Mouse (Mus musculus): Measurements from ENCODE around the gene Gm12184.
"Not testable (repeated sequence)": the region's sequence is repeated elsewhere in the genome, so short reads cannot be mapped to it uniquely, and the experiment has no call there.

The Gm12184 gene

GRCm38 (mm10) chr11:48846881-48847280 lies 20.4 kb upstream of the Gm12184 start:
- no peak for DNase-seq (ENCODE audit: low read depth, low spot score)

GRCm38 (mm10) chr11:48846362-48846761 lies 19.9 kb upstream of the Gm12184 start:
- DNase-seq (ENCODE audit: low read depth, low spot score), result not testable (repeated sequence)

- no peak for DNase-seq (ENCODE audit: low read depth, low spot score)
Measured at GRCm38 (mm10) chr11:48845244-48845815, 18.9 kb upstream of the Gm12184 start.

GRCm38 (mm10) chr11:48844309-48844708 lies 17.9 kb upstream of the Gm12184 start:
- DNase-seq (ENCODE audit: low read depth, low spot score), result no peak

- no peak for DNase-seq (ENCODE audit: low read depth, low spot score)
Measured at GRCm38 (mm10) chr11:48843202-48843601, 16.7 kb upstream of the Gm12184 start.

- no peak for DNase-seq (ENCODE audit: low read depth, low spot score)
Measured at GRCm38 (mm10) chr11:48842378-48842792, 15.9 kb upstream of the Gm12184 start.

GRCm38 (mm10) chr11:48841213-48841612 lies 14.8 kb upstream of the Gm12184 start:
- no peak for DNase-seq (ENCODE audit: low read depth, low spot score)

- DNase-seq (ENCODE audit: low read depth, low spot score), result no peak
Measured at GRCm38 (mm10) chr11:48840805-48841204, 14.3 kb upstream of the Gm12184 start.

- DNase-seq (ENCODE audit: low read depth, low spot score), result no peak
Measured at GRCm38 (mm10) chr11:48838879-48839680, 12.6 kb upstream of the Gm12184 start.

GRCm38 (mm10) chr11:48838181-48838797 lies 11.8 kb upstream of the Gm12184 start:
- DNase-seq (ENCODE audit: low read depth, low spot score), result no peak

GRCm38 (mm10) chr11:48837310-48838180 lies 11.1 kb upstream of the Gm12184 start:
- no peak for DNase-seq (ENCODE audit: low read depth, low spot score)

GRCm38 (mm10) chr11:48836990-48837309 lies 10.5 kb upstream of the Gm12184 start:
- DNase-seq (ENCODE audit: low read depth, low spot score), result no peak

GRCm38 (mm10) chr11:48835923-48836322 lies 9.5 kb upstream of the Gm12184 start:
- DNase-seq (ENCODE audit: low read depth, low spot score), result no peak

GRCm38 (mm10) chr11:48833731-48834639 lies 7.5 kb upstream of the Gm12184 start:
- no peak for DNase-seq (ENCODE audit: low read depth, low spot score)

- no peak for DNase-seq (ENCODE audit: low read depth, low spot score)
Measured at GRCm38 (mm10) chr11:48833078-48833730, 6.7 kb upstream of the Gm12184 start.

- DNase-seq (ENCODE audit: low read depth, low spot score), result no peak
Measured at GRCm38 (mm10) chr11:48831273-48831672, 4.8 kb upstream of the Gm12184 start.

GRCm38 (mm10) chr11:48830279-48830678 lies 3.8 kb upstream of the Gm12184 start:
- DNase-seq (ENCODE audit: low read depth, low spot score), result no peak

- no peak for DNase-seq (ENCODE audit: low read depth, low spot score)
Measured at GRCm38 (mm10) chr11:48827926-48828325, 1.5 kb upstream of the Gm12184 start.

GRCm38 (mm10) chr11:48826752-48827096 lies 269 bp upstream of the Gm12184 start:
- no peak for DNase-seq (ENCODE audit: low read depth, low spot score)

GRCm38 (mm10) chr11:48824311-48824830 lies 2.1 kb downstream of the Gm12184 start:
- no peak for DNase-seq (ENCODE audit: low read depth, low spot score)

Measured in telencephalon, adult 2 months (tissue).